Mouse (Mus musculus) E14TG2a.4 (cell line): ENCODE data around the gene Cdkn2aip.

Source experiments
- H3K27me3 ChIP-seq: 2 replicates; pipeline ENCODE4 v1.6.1; 2014; ENCODE audit warnings: low read length, control low read depth; ENCODE audit not compliant: insufficient read depth
- H3K36me3 ChIP-seq: 2 replicates; pipeline ENCODE4 v1.6.1; 2014; ENCODE audit warnings: low read length, control low read depth; ENCODE audit not compliant: insufficient read depth
- H3K4me1 ChIP-seq: replicated peaks from 2 replicates; pipeline ENCODE4 v1.6.1; 2014; ENCODE audit warnings: low read depth, low read length, control low read depth
- H3K4me3 ChIP-seq: replicated peaks from 2 replicates; pipeline ENCODE4 v1.5.1; 2014; ENCODE audit warnings: mild to moderate bottlenecking, low read length
- H3K9me3 ChIP-seq: 2 replicates; pipeline ENCODE4 v1.6.1; 2014; ENCODE audit warnings: low read length, control low read depth
- CTCF ChIP-seq: conservative IDR thresholded peaks from 2 replicates; pipeline ENCODE4 v1.5.1; 2014; ENCODE audit warnings: low read length
- NANOG ChIP-seq: IDR thresholded peaks from 2 replicates; pipeline ENCODE4 v1.6.1; 2014; ENCODE audit warnings: borderline replicate concordance, low read length, mixed read lengths
- POU5F1 ChIP-seq: IDR thresholded peaks from 2 replicates; pipeline ENCODE4 v1.6.1; 2014; ENCODE audit warnings: low read length, borderline replicate concordance

Gene Cdkn2aip

GRCm38 (mm10) chr8:47690674-47691078 lies 23.1 kb downstream of the Cdkn2aip start:
- Histone ChIP-seq H3K9me3 (no peaks in the 10 kb centered on the region), H3K27me3 (peaks cover 9% of the 10 kb centered on the region; the same call in 1 of the 2 replicates), H3K36me3 (no peaks in the 10 kb centered on the region), H3K4me1 (peaks cover 48% of the 10 kb centered on the region), H3K4me3 (peak overlapping the region; percentile 48)
- TF ChIP-seq POU5F1 (no peak), NANOG (peak; percentile 92), CTCF (no peak)

DNA sequence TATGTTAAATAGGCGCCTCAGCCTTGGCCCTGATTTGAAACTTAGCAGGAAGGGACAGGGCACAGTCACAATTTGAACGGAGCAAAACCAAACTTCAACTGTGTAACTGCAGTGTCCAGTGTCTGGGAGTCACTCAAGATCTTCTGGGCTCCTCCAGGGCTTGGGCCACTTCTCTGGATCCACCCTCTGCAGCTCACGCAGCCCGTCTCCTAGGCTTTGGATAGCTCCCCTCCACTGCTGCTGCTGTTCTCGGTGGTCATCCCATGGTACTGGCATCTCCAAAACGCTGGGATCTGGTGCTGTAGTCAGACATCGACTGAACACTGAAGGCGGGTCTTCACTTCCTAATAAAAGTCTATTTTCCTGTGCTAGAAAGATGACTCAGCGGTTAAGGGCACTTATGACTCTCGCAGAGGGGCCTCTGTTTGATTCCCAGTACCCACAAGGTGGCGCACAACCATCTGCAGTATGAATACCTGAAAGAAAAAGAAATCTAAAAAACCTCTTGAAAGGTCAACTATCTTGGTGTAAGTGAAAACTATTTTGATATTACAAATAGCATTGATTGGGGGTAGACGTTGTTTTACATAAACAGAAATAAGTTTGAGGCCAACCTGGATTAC lies 23.9 kb downstream of the Cdkn2aip start:
- Histone ChIP-seq H3K36me3 (no peaks in the 10 kb centered on the region), H3K4me1 (peaks cover 44% of the 10 kb centered on the region), H3K4me3 (no peak overlapping the region), H3K9me3 (no peaks in the 10 kb centered on the region), H3K27me3 (peaks cover 7% of the 10 kb centered on the region; the same call in 1 of the 2 replicates)
- peak; percentile 60 for TF ChIP-seq CTCF
- no peak for TF ChIP-seq POU5F1

DNA sequence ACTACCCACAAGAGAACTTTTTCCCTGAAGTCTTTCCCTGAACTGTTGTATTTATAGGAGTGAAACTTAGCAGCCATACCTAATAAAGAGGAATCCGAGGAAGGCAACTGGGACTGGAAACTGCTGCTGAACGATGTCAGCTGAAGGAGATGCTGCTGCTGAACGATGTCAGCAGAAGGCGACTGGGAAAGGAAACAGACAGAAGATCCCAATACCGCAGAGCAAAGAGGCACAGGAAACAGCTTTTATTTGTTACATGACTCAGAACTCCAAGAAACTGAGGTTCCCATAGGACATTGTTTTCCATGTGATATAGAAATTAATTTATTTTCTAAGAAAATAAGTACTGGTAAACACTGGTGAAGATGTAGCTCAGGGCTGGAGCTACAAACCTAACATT lies 29.3 kb downstream of the Cdkn2aip start:
- H3K36me3 ChIP-seq: peaks cover 9% of the 10 kb centered on the region
- 0 out of 2 replicates have a peak, but pooled peaks cover 2% of the 10 kb centered on the region for H3K27me3 ChIP-seq
- no peaks in the 10 kb centered on the region for H3K9me3 ChIP-seq
- no peak for TF ChIP-seq POU5F1
- TF ChIP-seq NANOG: no peak
- no peak for TF ChIP-seq CTCF
- peaks cover 20% of the 10 kb centered on the region for H3K4me1 ChIP-seq
- no peak overlapping the region for H3K4me3 ChIP-seq

- no peak overlapping the region for H3K4me3 ChIP-seq
- H3K36me3 ChIP-seq: peaks cover 9% of the 10 kb centered on the region
- peaks cover 15% of the 10 kb centered on the region for H3K4me1 ChIP-seq
- 0 out of 2 replicates have a peak, but pooled peaks cover 2% of the 10 kb centered on the region for H3K27me3 ChIP-seq
- TF ChIP-seq CTCF (no peak), POU5F1 (no peak), NANOG (no peak)
- no peaks in the 10 kb centered on the region for H3K9me3 ChIP-seq
Observed at GRCm38 (mm10) chr8:47683994-47684393, 29.7 kb downstream of the Cdkn2aip start.

GRCm38 (mm10) chr8:47680306-47680705 lies 33.4 kb downstream of the Cdkn2aip start:
- no peaks in the 10 kb centered on the region for H3K27me3 ChIP-seq
- TF ChIP-seq NANOG (no peak), POU5F1 (no peak), CTCF (no peak)
- H3K36me3 ChIP-seq: peaks cover 9% of the 10 kb centered on the region
- H3K4me3 ChIP-seq: no peak overlapping the region
- no peaks in the 10 kb centered on the region for H3K9me3 ChIP-seq
- peaks cover 28% of the 10 kb centered on the region for H3K4me1 ChIP-seq

GRCm38 (mm10) chr8:47679603-47680002 lies 34.1 kb downstream of the Cdkn2aip start:
- Histone ChIP-seq H3K27me3 (no peaks in the 10 kb centered on the region), H3K36me3 (peaks cover 9% of the 10 kb centered on the region), H3K4me3 (no peak overlapping the region), H3K9me3 (no peaks in the 10 kb centered on the region), H3K4me1 (peaks cover 28% of the 10 kb centered on the region)
- TF ChIP-seq CTCF: peak; percentile 28
- TF ChIP-seq NANOG: no peak

DNA sequence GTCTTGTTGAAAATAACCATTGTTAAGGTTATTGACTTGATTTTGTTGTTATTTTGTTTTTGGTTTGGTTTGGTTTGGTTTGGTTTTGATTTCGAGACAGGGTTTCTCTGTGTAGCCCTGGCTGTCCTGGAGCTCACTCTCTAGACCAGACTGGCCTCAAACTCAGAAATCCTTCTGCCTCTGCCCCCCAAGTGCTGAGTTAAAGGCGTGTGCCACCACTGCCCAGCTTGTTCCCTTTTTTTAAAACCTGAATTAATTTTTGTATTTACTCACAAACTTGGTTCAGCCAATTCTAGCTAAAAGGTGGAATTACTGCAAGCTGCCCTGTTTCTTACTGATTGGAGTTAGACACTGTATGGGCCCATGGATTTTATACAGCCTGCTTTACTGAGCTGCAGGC lies 37.1 kb downstream of the Cdkn2aip start:
- peaks cover 29% of the 10 kb centered on the region for H3K4me1 ChIP-seq
- H3K27me3 ChIP-seq: no peaks in the 10 kb centered on the region
- 0 out of 2 replicates have a peak, but pooled peaks cover 3% of the 10 kb centered on the region for H3K36me3 ChIP-seq
- TF ChIP-seq NANOG: no peak
- TF ChIP-seq POU5F1: no peak
- TF ChIP-seq CTCF: no peak
- H3K9me3 ChIP-seq: no peaks in the 10 kb centered on the region
- H3K4me3 ChIP-seq: peak overlapping the region; percentile 99

- TF ChIP-seq POU5F1: no peak
- TF ChIP-seq CTCF: no peak
- TF ChIP-seq NANOG: no peak
- Histone ChIP-seq H3K36me3 (0 out of 2 replicates have a peak, but pooled peaks cover 3% of the 10 kb centered on the region), H3K4me1 (peaks cover 26% of the 10 kb centered on the region), H3K9me3 (no peaks in the 10 kb centered on the region), H3K4me3 (peak overlapping the region; percentile 99), H3K27me3 (no peaks in the 10 kb centered on the region)
Observed at GRCm38 (mm10) chr8:47676224-47676623, 37.5 kb downstream of the Cdkn2aip start.

DNA sequence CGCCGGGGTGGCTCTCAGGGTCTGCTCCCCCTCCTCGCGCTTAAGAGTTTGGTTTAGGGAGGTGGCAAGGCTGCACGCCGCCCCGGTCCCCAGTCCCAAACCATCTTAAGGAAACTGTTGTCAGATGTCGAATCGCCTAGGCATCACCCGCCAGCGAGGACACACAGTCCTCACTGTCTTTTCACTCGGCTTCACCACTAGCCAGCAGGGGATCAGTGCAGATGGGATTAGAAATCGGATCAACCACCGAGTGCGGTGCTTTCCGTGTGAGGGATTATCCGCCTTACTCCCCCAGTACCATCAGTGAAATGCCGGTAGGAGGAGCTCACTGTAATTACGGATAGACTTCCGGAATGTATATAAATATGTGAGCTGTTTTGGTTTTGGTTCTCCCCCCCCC lies 37.9 kb downstream of the Cdkn2aip start:
- Histone ChIP-seq H3K4me1 (peaks cover 26% of the 10 kb centered on the region), H3K36me3 (0 out of 2 replicates have a peak, but pooled peaks cover 2% of the 10 kb centered on the region), H3K4me3 (peak overlapping the region; percentile 99), H3K9me3 (no peaks in the 10 kb centered on the region), H3K27me3 (no peaks in the 10 kb centered on the region)
- no peak for TF ChIP-seq CTCF
- no peak for TF ChIP-seq POU5F1
- TF ChIP-seq NANOG: no peak
